ENCODE assay signal across 13 mouse cellular contexts in genomic region chr9:21795579-21795978, GRCm38 (mm10). TPM values are rescaled to one million over a fixed set of nuclear protein-coding genes. Genes with fewer than 3 reads are reported as not detected.
DNase-seq lines count a peak whose midpoint lies in the region; ATAC-seq lines count a peak whose summit lies in the region.
"Had no signal": no experiment of that assay in that cellular context is flagged by ENCODE, and none has a peak within 500 bp of the region (broad histone marks: within the 10 kb centered on the region; RNA-seq: fewer than 3 reads in every experiment).

No protein-coding gene starts in this region.

- H3K4me3 ChIP-seq in heart, embryonic 13.5 days = peak overlapping the region; percentile 95; the same call in 1 of the 2 replicates
- H3K4me3 ChIP-seq in lung, embryonic 16.5 days (ENCODE audit: low read length) = peak overlapping the region; percentile 99
- peak overlapping the region; percentile 66; the same call in 1 of the 2 replicates for H3K4me3 ChIP-seq in embryonic facial prominence, embryonic 12.5 days
- H3K4me3 ChIP-seq in limb, embryonic 13.5 days = no peak overlapping the region; the same call in 1 of the 2 replicates
- H3K4me3 ChIP-seq: forebrain, embryonic 12.5 days had no signal

- intact Hi-C loops in heart, postnatal 10 days (cut with DNase I) = loop anchor here (5.0 kb wide), 1 partner anchor 178 kb away; the partner anchor contains the start of gene Smarca4

- H3K9ac ChIP-seq in heart, embryonic 13.5 days = peak overlapping the region; percentile 98
- peak overlapping the region; percentile 98; the same call in 1 of the 2 replicates for H3K9ac ChIP-seq in lung, embryonic 16.5 days (ENCODE audit: low read length)
- H3K9ac ChIP-seq in embryonic facial prominence, embryonic 12.5 days = no peak overlapping the region
- peak overlapping the region; percentile 93 for H3K9ac ChIP-seq in limb, embryonic 13.5 days
- H3K9ac ChIP-seq: forebrain, embryonic 12.5 days had no signal

- peaks cover 72% of the 10 kb centered on the region for H3K4me1 ChIP-seq in heart, embryonic 13.5 days
- peaks cover 55% of the 10 kb centered on the region for H3K4me1 ChIP-seq in lung, embryonic 16.5 days (replicated peaks; ENCODE audit: control insufficient read depth, insufficient read depth, low read length)
- peaks cover 30% of the 10 kb centered on the region for H3K4me1 ChIP-seq in embryonic facial prominence, embryonic 12.5 days
- peaks cover 46% of the 10 kb centered on the region for H3K4me1 ChIP-seq in limb, embryonic 13.5 days

- no peaks in the 10 kb centered on the region for H3K9me3 ChIP-seq in heart, embryonic 13.5 days
- no peaks in the 10 kb centered on the region for H3K9me3 ChIP-seq in lung, embryonic 16.5 days (ENCODE audit: control insufficient read depth, low read length)
- H3K9me3 ChIP-seq in embryonic facial prominence, embryonic 12.5 days = no peaks in the 10 kb centered on the region
- no peaks in the 10 kb centered on the region for H3K9me3 ChIP-seq in limb, embryonic 13.5 days
- H3K9me3 ChIP-seq: forebrain, embryonic 12.5 days had no signal

- no peaks in the 10 kb centered on the region for H3K27me3 ChIP-seq in heart, embryonic 13.5 days (replicated peaks)
- no peaks in the 10 kb centered on the region for H3K27me3 ChIP-seq in lung, embryonic 16.5 days (ENCODE audit: control insufficient read depth, insufficient read depth, low read depth, low read length)
- H3K27me3 ChIP-seq in embryonic facial prominence, embryonic 12.5 days = no peaks in the 10 kb centered on the region
- no peaks in the 10 kb centered on the region for H3K27me3 ChIP-seq in limb, embryonic 13.5 days

- peak overlapping the region; percentile 96; the same call in 1 of the 2 replicates for H3K27ac ChIP-seq in heart, embryonic 13.5 days (replicated peaks)
- H3K27ac ChIP-seq in lung, embryonic 16.5 days (ENCODE audit: low read length) = no peak overlapping the region; the same call in 1 of the 2 replicates
- H3K27ac ChIP-seq in embryonic facial prominence, embryonic 12.5 days = peak overlapping the region; percentile 93; the same call in 1 of the 2 replicates
- peak overlapping the region; percentile 67; the same call in 1 of the 2 replicates for H3K27ac ChIP-seq in limb, embryonic 13.5 days
- H3K27ac ChIP-seq: forebrain, embryonic 12.5 days; macrophage had no signal

- WGBS in heart, embryonic 13.5 days = 80% methylated on average over 5 of the region's 5 CpGs
- 72% methylated on average over 5 of the region's 5 CpGs for WGBS in lung, embryonic 16.5 days
- 67% methylated on average over 5 of the region's 5 CpGs for WGBS in embryonic facial prominence, embryonic 12.5 days
- WGBS in limb, embryonic 13.5 days = 77% methylated on average over 5 of the region's 5 CpGs

- H3K4me2 ChIP-seq in heart, embryonic 13.5 days = peak overlapping the region; percentile 73
- peak overlapping the region; percentile 73 for H3K4me2 ChIP-seq in lung, embryonic 16.5 days (ENCODE audit: low read depth, low read length)
- H3K4me2 ChIP-seq in embryonic facial prominence, embryonic 12.5 days (replicated peaks) = peak overlapping the region; percentile 70
- H3K4me2 ChIP-seq in limb, embryonic 13.5 days (replicated peaks) = peak overlapping the region; percentile 69
- H3K4me2 ChIP-seq: forebrain, embryonic 12.5 days had no signal

- peaks cover 60% of the 10 kb centered on the region for H3K36me3 ChIP-seq in heart, embryonic 13.5 days
- H3K36me3 ChIP-seq in lung, embryonic 16.5 days (ENCODE audit: control insufficient read depth, insufficient read depth, low read length) = peaks cover 36% of the 10 kb centered on the region
- H3K36me3 ChIP-seq in embryonic facial prominence, embryonic 12.5 days = peaks cover 49% of the 10 kb centered on the region
- peaks cover 56% of the 10 kb centered on the region for H3K36me3 ChIP-seq in limb, embryonic 13.5 days

- no peak for DNase-seq in heart, postnatal 10 days
- no peak for DNase-seq in lung, postnatal 4 days
- no peak for DNase-seq in embryo, embryonic 11 days
- DNase-seq in thymus, postnatal 10 days (ENCODE audit: low spot score in 2 of 2) = no peak
- DNase-seq: right cerebral cortex, adult 18-20 months had no signal

- ATAC-seq in heart, embryonic 13.5 days (ENCODE audit: extremely low read depth, insufficient number of reproducible peaks, low FRiP score, low TSS enrichment) = no peak
- ATAC-seq in lung, embryonic 16.5 days (ENCODE audit: low read depth) = no peak
- ATAC-seq in embryonic facial prominence, embryonic 12.5 days (ENCODE audit: insufficient number of reproducible peaks, insufficient read depth, low FRiP score, low TSS enrichment) = no peak
- no peak for ATAC-seq in limb, embryonic 13.5 days (ENCODE audit: low FRiP score, low read depth)
- ATAC-seq: CD4-positive, CD25-positive, alpha-beta regulatory T cell, adult 4 months had no signal

RNA-seq across cellular contexts. Expression of gene Kank2, which starts 3.0 kb away (rescaled TPM):
- 16.0 and 16.9 TPM in 2 replicates for polyA plus RNA-seq in heart, embryonic 13.5 days (2015; fragmentation: Nextera tagmentation; extraction: Ambion mirVana)
- 10 to 100 TPM; 49.5 to 51.9 TPM for total RNA-seq in heart, postnatal 10 days (2021)
- 25.5 and 26.3 TPM in 2 replicates for polyA plus RNA-seq in lung, embryonic 16.5 days (2015; fragmentation: Nextera tagmentation; extraction: Ambion mirVana)
- polyA plus RNA-seq in embryonic facial prominence, embryonic 12.5 days (2016; fragmentation: Nextera tagmentation; extraction: Ambion mirVana) = 20.4 and 21.6 TPM in 2 replicates
- polyA plus RNA-seq in limb, embryonic 13.5 days (2015; fragmentation: Nextera tagmentation; extraction: Ambion mirVana) = 18.9 and 21.3 TPM in 2 replicates
- polyA plus RNA-seq: CD4-positive, CD25-positive, alpha-beta regulatory T cell, adult 4 months had no signal

RNA-seq across cellular contexts. Expression of gene Spc24, which starts 35.5 kb away (rescaled TPM):
- polyA plus RNA-seq in heart, embryonic 13.5 days (2015; fragmentation: Nextera tagmentation; extraction: Ambion mirVana) = 84.8 and 96.7 TPM in 2 replicates
- total RNA-seq in heart, postnatal 10 days (2021) = 10 to 100 TPM; 11.9 to 14.5 TPM
- polyA plus RNA-seq in lung, embryonic 16.5 days (2015; fragmentation: Nextera tagmentation; extraction: Ambion mirVana) = 134 and 144 TPM in 2 replicates
- polyA plus RNA-seq in embryonic facial prominence, embryonic 12.5 days (2016; fragmentation: Nextera tagmentation; extraction: Ambion mirVana) = 117 and 126 TPM in 2 replicates
- polyA plus RNA-seq in limb, embryonic 13.5 days (2015; fragmentation: Nextera tagmentation; extraction: Ambion mirVana) = 109 and 117 TPM in 2 replicates

RNA-seq across cellular contexts. Expression of gene Angptl8, which starts 39.7 kb away (rescaled TPM):
- polyA plus RNA-seq in heart, embryonic 13.5 days (2015; fragmentation: Nextera tagmentation; extraction: Ambion mirVana) = 1.6 and 2.3 TPM in 2 replicates
- total RNA-seq in heart, postnatal 10 days (2021) = under 1 TPM in 1 of 2 experiments, not detected in 1; 0.31 TPM
- 2.7 and 3.6 TPM in 2 replicates for polyA plus RNA-seq in lung, embryonic 16.5 days (2015; fragmentation: Nextera tagmentation; extraction: Ambion mirVana)
- 0.96 and 1.7 TPM in 2 replicates for polyA plus RNA-seq in embryonic facial prominence, embryonic 12.5 days (2016; fragmentation: Nextera tagmentation; extraction: Ambion mirVana)
- 0.67 and 0.91 TPM in 2 replicates for polyA plus RNA-seq in limb, embryonic 13.5 days (2015; fragmentation: Nextera tagmentation; extraction: Ambion mirVana)
- total RNA-seq: left cerebral cortex, postnatal 36 days had no signal
- polyA plus RNA-seq: CD4-positive, CD25-positive, alpha-beta regulatory T cell, adult 4 months; macrophage had no signal

RNA-seq across cellular contexts. Expression of gene Dock6, which starts 56.9 kb away (rescaled TPM):
- polyA plus RNA-seq in heart, embryonic 13.5 days (2015; fragmentation: Nextera tagmentation; extraction: Ambion mirVana) = 48.4 and 50.3 TPM in 2 replicates
- total RNA-seq in heart, postnatal 10 days (2021) = 10 to 100 TPM; 63.0 to 66.5 TPM
- polyA plus RNA-seq in lung, embryonic 16.5 days (2015; fragmentation: Nextera tagmentation; extraction: Ambion mirVana) = 62.6 and 63.7 TPM in 2 replicates
- polyA plus RNA-seq in embryonic facial prominence, embryonic 12.5 days (2016; fragmentation: Nextera tagmentation; extraction: Ambion mirVana) = 30.8 and 33.3 TPM in 2 replicates
- polyA plus RNA-seq in limb, embryonic 13.5 days (2015; fragmentation: Nextera tagmentation; extraction: Ambion mirVana) = 37.5 and 39.6 TPM in 2 replicates
